In genomic region chr2:155518531-155519270, GRCm38 (mm10) we compare ENCODE assay signal across 9 mouse cellular contexts. TPM values are rescaled to one million over a fixed set of nuclear protein-coding genes. Genes with fewer than 3 reads are reported as not detected.
A peak's percentile ranks its signal among the peaks of the same experiment; 100 is the strongest.
DNase-seq lines count a peak whose midpoint lies in the region; ATAC-seq and TF ChIP-seq lines count a peak whose summit lies in the region.
"Had no signal": no experiment of that assay in that cellular context is flagged by ENCODE, and none has a peak within 500 bp of the region (broad histone marks: within the 10 kb centered on the region; RNA-seq: fewer than 3 reads in every experiment).

No protein-coding gene starts in this region.

- 23% methylated on average over 18 of the region's 18 CpGs for WGBS in kidney, embryonic 15.5 days
- 26% methylated on average over 18 of the region's 18 CpGs for WGBS in bone marrow, adult 2 months
- 26% methylated on average over 18 of the region's 18 CpGs for whole genome bisulfite sequencing in hindbrain, embryonic 12.5 days
- WGBS in midbrain, embryonic 15.5 days: 24% methylated on average over 18 of the region's 18 CpGs

- ATAC-seq in kidney, embryonic 15.5 days (replicated peaks; ENCODE audit: low FRiP score): no peak
- ATAC-seq in hindbrain, embryonic 12.5 days (ENCODE audit: low FRiP score): no peak
- ATAC-seq in midbrain, embryonic 15.5 days (replicated peaks): no peak
- ATAC-seq in inflammation-experienced regulatory T-cells, adult 6 months: no peak

- no peaks in the 10 kb centered on the region for H3K9me3 ChIP-seq in kidney, embryonic 15.5 days (replicated peaks)
- H3K9me3 ChIP-seq in hindbrain, embryonic 12.5 days (replicated peaks): no peaks in the 10 kb centered on the region
- H3K9me3 ChIP-seq in midbrain, embryonic 15.5 days: no peaks in the 10 kb centered on the region

- no peak for TF ChIP-seq POLR2A in bone marrow, adult 2 months (IDR thresholded peaks at IDR 0.05; ENCODE audit: borderline replicate concordance, control insufficient read depth, low read depth, low read length)

- H3K27me3 ChIP-seq in kidney, embryonic 15.5 days: peaks cover 16% of the 10 kb centered on the region
- H3K27me3 ChIP-seq in hindbrain, embryonic 12.5 days: no peaks in the 10 kb centered on the region
- no peaks in the 10 kb centered on the region for H3K27me3 ChIP-seq in midbrain, embryonic 15.5 days (replicated peaks)

- peak overlapping the region; percentile 94 for H3K4me3 ChIP-seq in kidney, embryonic 15.5 days (replicated peaks)
- peak overlapping the region; percentile 76 for H3K4me3 ChIP-seq in bone marrow, adult 2 months (replicated peaks; ENCODE audit: control insufficient read depth, low read depth, low read length)
- H3K4me3 ChIP-seq in hindbrain, embryonic 12.5 days: peak overlapping the region; percentile 76
- peak overlapping the region; percentile 83 for H3K4me3 ChIP-seq in midbrain, embryonic 15.5 days

- H3K4me1 ChIP-seq in kidney, embryonic 15.5 days: peaks cover 22% of the 10 kb centered on the region
- peaks cover 3% of the 10 kb centered on the region; the same call in 1 of the 2 replicates for H3K4me1 ChIP-seq in bone marrow, adult 2 months (ENCODE audit: control insufficient read depth, insufficient read depth, low read length)
- peaks cover 23% of the 10 kb centered on the region for H3K4me1 ChIP-seq in hindbrain, embryonic 12.5 days
- peaks cover 25% of the 10 kb centered on the region for H3K4me1 ChIP-seq in midbrain, embryonic 15.5 days

- H3K4me2 ChIP-seq in kidney, embryonic 15.5 days: peak overlapping the region; percentile 93
- H3K4me2 ChIP-seq in hindbrain, embryonic 12.5 days (replicated peaks): peak overlapping the region; percentile 83
- peak overlapping the region; percentile 57 for H3K4me2 ChIP-seq in midbrain, embryonic 15.5 days

- no peak for DNase-seq in kidney, postnatal 4 days
- no peak for DNase-seq in left cerebral cortex, postnatal 10 days (ENCODE audit: extremely low spot score in 1 of 2, low spot score in 2 of 2)
- DNase-seq in adipocyte (ENCODE audit: low spot score): no peak

- peak overlapping the region; percentile 79; the same call in 1 of the 2 replicates for H3K27ac ChIP-seq in kidney, embryonic 15.5 days
- peak overlapping the region; percentile 77 for H3K27ac ChIP-seq in bone marrow, adult 2 months (ENCODE audit: control insufficient read depth, insufficient read depth, low read depth, low read length, poor library complexity)
- H3K27ac ChIP-seq in hindbrain, embryonic 12.5 days: peak overlapping the region; percentile 82; the same call in 1 of the 2 replicates
- peak overlapping the region; percentile 90 for H3K27ac ChIP-seq in midbrain, embryonic 15.5 days

- H3K36me3 ChIP-seq in kidney, embryonic 15.5 days: no peaks in the 10 kb centered on the region
- no peaks in the 10 kb centered on the region for H3K36me3 ChIP-seq in hindbrain, embryonic 12.5 days
- H3K36me3 ChIP-seq in midbrain, embryonic 15.5 days (replicated peaks): no peaks in the 10 kb centered on the region

- intact Hi-C loops in left cerebral cortex, postnatal 10 days (cut with DNase I): loop anchor here (2.0 kb wide), 1 partner anchor 64 kb away; no protein-coding TSS in a partner anchor

- no peak for TF ChIP-seq CTCF in bone marrow, adult 2 months (IDR thresholded peaks at IDR 0.05; ENCODE audit: control insufficient read depth, insufficient read depth, low read length)

- H3K9ac ChIP-seq in kidney, embryonic 15.5 days: peak overlapping the region; percentile 61
- H3K9ac ChIP-seq in hindbrain, embryonic 12.5 days: peak overlapping the region; percentile 73
- peak overlapping the region; percentile 64 for H3K9ac ChIP-seq in midbrain, embryonic 15.5 days

RNA-seq across cellular contexts. Expression of gene Ggt7, which starts 0.7 kb away (rescaled TPM):
- polyA plus RNA-seq in kidney, embryonic 15.5 days (2015; fragmentation: Nextera tagmentation; extraction: Ambion mirVana): 3.2 and 4.5 TPM in 2 replicates
- 2.3 TPM in 1 of 2 replicates, not detected in the other for polyA plus RNA-seq in bone marrow, adult 2 months (2011; ENCODE audit: insufficient read depth, insufficient read length, low replicate concordance, missing spikeins)
- polyA plus RNA-seq in hindbrain, embryonic 12.5 days (2016; fragmentation: Nextera tagmentation; extraction: Ambion mirVana): 39.0 and 41.1 TPM in 2 replicates
- 79.4 and 81.0 TPM in 2 replicates for polyA plus RNA-seq in midbrain, embryonic 15.5 days (2015; fragmentation: Nextera tagmentation; extraction: Ambion mirVana)
- total RNA-seq in left cerebral cortex, postnatal 10 days (2021): 100 to 1,000 TPM; 109 to 111 TPM
- polyA plus RNA-seq in inflammation-experienced regulatory T-cells, adult 6 months (2017; shearing (Covaris generic)): 10 to 100 TPM in 2 of 3 experiments, 1 to 10 TPM in 1; 8.4 to 21.5 (median 17.2) TPM
- total RNA-seq: common myeloid progenitor, adult 5-6 weeks had no signal

RNA-seq across cellular contexts. Expression of gene Acss2, which starts 1.0 kb away (rescaled TPM):
- 12.5 and 13.0 TPM in 2 replicates for polyA plus RNA-seq in kidney, embryonic 15.5 days (2015; fragmentation: Nextera tagmentation; extraction: Ambion mirVana)
- polyA plus RNA-seq in bone marrow, adult 2 months (2011; ENCODE audit: insufficient read depth, insufficient read length, low replicate concordance, missing spikeins): 12.4 and 13.9 TPM in 2 replicates
- 28.7 and 29.4 TPM in 2 replicates for polyA plus RNA-seq in hindbrain, embryonic 12.5 days (2016; fragmentation: Nextera tagmentation; extraction: Ambion mirVana)
- polyA plus RNA-seq in midbrain, embryonic 15.5 days (2015; fragmentation: Nextera tagmentation; extraction: Ambion mirVana): 28.0 and 28.9 TPM in 2 replicates
- 10 to 100 TPM; 41.0 to 42.9 TPM for total RNA-seq in left cerebral cortex, postnatal 10 days (2021)
- 10 to 100 TPM in 2 of 3 experiments, 1 to 10 TPM in 1; 6.9 to 17.6 (median 15.9) TPM for polyA plus RNA-seq in inflammation-experienced regulatory T-cells, adult 6 months (2017; shearing (Covaris generic))

RNA-seq across cellular contexts. Expression of gene Ncoa6, which starts 45.0 kb away (rescaled TPM):
- 18.0 and 19.3 TPM in 2 replicates for polyA plus RNA-seq in kidney, embryonic 15.5 days (2015; fragmentation: Nextera tagmentation; extraction: Ambion mirVana)
- polyA plus RNA-seq in bone marrow, adult 2 months (2011; ENCODE audit: insufficient read depth, insufficient read length, low replicate concordance, missing spikeins): 18.1 and 35.1 TPM in 2 replicates
- polyA plus RNA-seq in hindbrain, embryonic 12.5 days (2016; fragmentation: Nextera tagmentation; extraction: Ambion mirVana): 31.6 and 31.7 TPM in 2 replicates
- polyA plus RNA-seq in midbrain, embryonic 15.5 days (2015; fragmentation: Nextera tagmentation; extraction: Ambion mirVana): 26.1 and 28.9 TPM in 2 replicates
- total RNA-seq in left cerebral cortex, postnatal 10 days (2021): 10 to 100 TPM; 65.3 to 66.4 TPM
- polyA plus RNA-seq in inflammation-experienced regulatory T-cells, adult 6 months (2017; shearing (Covaris generic)): 10 to 100 TPM in 2 of 3 experiments, 1 to 10 TPM in 1; 8.9 to 14.5 (median 11.5) TPM
